Mouse (Mus musculus): ENCODE results near the gene Rgs13. TPM values are rescaled to one million over a fixed set of nuclear protein-coding genes. Genes with fewer than 3 reads are reported as not detected.

The Rgs13 gene
- polyA plus RNA-seq, 1 experiment = not detected

DNA sequence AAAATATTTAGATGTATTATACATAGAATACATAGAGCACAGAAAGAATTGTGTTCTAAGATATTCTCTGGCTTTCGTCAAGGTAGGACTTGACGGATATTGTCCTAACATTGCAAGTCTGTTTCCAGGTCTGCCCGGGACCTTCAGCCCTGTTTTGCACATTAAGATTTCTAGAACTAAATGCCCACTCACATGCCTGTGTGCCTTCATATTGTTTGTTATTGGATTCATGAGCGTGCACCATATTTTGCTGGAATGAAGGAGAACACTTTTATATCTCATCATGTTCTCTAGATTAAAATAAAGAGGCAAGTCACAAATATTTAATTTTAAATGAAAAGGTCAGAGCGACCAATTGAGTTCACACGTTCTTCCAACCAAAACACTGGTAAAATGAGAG, 2.4 kb downstream of the Rgs13 start:
- DNase-seq = no peak
- Histone ChIP-seq H3K4me3 (replicated peaks; ENCODE audit: insufficient read depth, low read depth, low read length) (no peak overlapping the region), H3K27me3 (ENCODE audit: control insufficient read depth, insufficient read depth, low read length) (no peaks in the 10 kb centered on the region), H3K27ac (ENCODE audit: insufficient read depth, low read length) (no peak overlapping the region), H3K4me1 (ENCODE audit: control insufficient read depth, insufficient read depth, low read length) (no peaks in the 10 kb centered on the region)
- no peak for TF ChIP-seq CTCF (IDR thresholded peaks at IDR 0.05; ENCODE audit: borderline replicate concordance, insufficient read depth, low read depth, low read length)
- TF ChIP-seq POLR2A (IDR thresholded peaks at IDR 0.05; ENCODE audit: borderline replicate concordance, insufficient read depth, low read length) = no peak
- WGBS = 96% methylated on average over 6 of the region's 6 CpGs

GRCm38 (mm10) chr1:144173568-144174036, 3.6 kb downstream of the Rgs13 start:
- WGBS = 92% methylated on average over 2 of the region's 2 CpGs
- no peak overlapping the region for H3K27ac ChIP-seq (ENCODE audit: insufficient read depth, low read length)
- no peak for TF ChIP-seq CTCF (IDR thresholded peaks at IDR 0.05; ENCODE audit: borderline replicate concordance, insufficient read depth, low read depth, low read length)
- TF ChIP-seq POLR2A (IDR thresholded peaks at IDR 0.05; ENCODE audit: borderline replicate concordance, insufficient read depth, low read length) = no peak
- H3K4me3 ChIP-seq (replicated peaks; ENCODE audit: insufficient read depth, low read depth, low read length) = no peak overlapping the region
- no peak for DNase-seq
- no peaks in the 10 kb centered on the region for H3K4me1 ChIP-seq (ENCODE audit: control insufficient read depth, insufficient read depth, low read length)
- H3K27me3 ChIP-seq (ENCODE audit: control insufficient read depth, insufficient read depth, low read length) = no peaks in the 10 kb centered on the region

DNA sequence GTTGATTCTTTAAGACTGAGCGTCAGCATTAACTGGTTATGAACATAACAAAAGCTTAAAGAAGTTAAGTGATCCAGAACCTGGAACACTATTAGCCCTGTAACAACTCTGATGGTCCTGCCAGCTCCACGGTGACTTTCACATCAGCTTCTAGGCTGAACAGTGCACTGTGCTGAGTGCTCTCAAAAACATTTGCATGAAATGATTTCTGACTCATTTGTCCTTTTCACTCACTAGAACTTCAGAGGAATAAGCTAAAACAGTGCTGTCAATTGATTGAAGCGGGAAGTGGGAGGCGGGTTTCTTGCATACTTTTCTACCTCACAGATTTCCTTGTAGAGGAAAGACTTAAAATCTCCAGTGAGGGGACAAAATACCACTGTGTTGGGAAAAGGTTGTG, 8.3 kb downstream of the Rgs13 start:
- Histone ChIP-seq H3K4me1 (ENCODE audit: control insufficient read depth, insufficient read depth, low read length) (no peaks in the 10 kb centered on the region), H3K27me3 (ENCODE audit: control insufficient read depth, insufficient read depth, low read length) (no peaks in the 10 kb centered on the region), H3K27ac (ENCODE audit: insufficient read depth, low read length) (no peak overlapping the region), H3K4me3 (replicated peaks; ENCODE audit: insufficient read depth, low read depth, low read length) (no peak overlapping the region)
- DNase-seq = no peak
- TF ChIP-seq CTCF (IDR thresholded peaks at IDR 0.05; ENCODE audit: borderline replicate concordance, insufficient read depth, low read depth, low read length) (no peak), POLR2A (IDR thresholded peaks at IDR 0.05; ENCODE audit: borderline replicate concordance, insufficient read depth, low read length) (no peak)
- 83% methylated on average over 4 of the region's 4 CpGs for WGBS

GRCm38 (mm10) chr1:144167761-144168160, 9.4 kb downstream of the Rgs13 start:
- Histone ChIP-seq H3K4me1 (ENCODE audit: control insufficient read depth, insufficient read depth, low read length) (no peaks in the 10 kb centered on the region), H3K4me3 (replicated peaks; ENCODE audit: insufficient read depth, low read depth, low read length) (no peak overlapping the region), H3K27me3 (ENCODE audit: control insufficient read depth, insufficient read depth, low read length) (no peaks in the 10 kb centered on the region), H3K27ac (ENCODE audit: insufficient read depth, low read length) (no peak overlapping the region)
- no peak for TF ChIP-seq CTCF (IDR thresholded peaks at IDR 0.05; ENCODE audit: borderline replicate concordance, insufficient read depth, low read depth, low read length)
- no peak for TF ChIP-seq POLR2A (IDR thresholded peaks at IDR 0.05; ENCODE audit: borderline replicate concordance, insufficient read depth, low read length)
- DNase-seq = no peak
- 83% methylated on average over 1 of the region's 1 CpGs for WGBS

DNA sequence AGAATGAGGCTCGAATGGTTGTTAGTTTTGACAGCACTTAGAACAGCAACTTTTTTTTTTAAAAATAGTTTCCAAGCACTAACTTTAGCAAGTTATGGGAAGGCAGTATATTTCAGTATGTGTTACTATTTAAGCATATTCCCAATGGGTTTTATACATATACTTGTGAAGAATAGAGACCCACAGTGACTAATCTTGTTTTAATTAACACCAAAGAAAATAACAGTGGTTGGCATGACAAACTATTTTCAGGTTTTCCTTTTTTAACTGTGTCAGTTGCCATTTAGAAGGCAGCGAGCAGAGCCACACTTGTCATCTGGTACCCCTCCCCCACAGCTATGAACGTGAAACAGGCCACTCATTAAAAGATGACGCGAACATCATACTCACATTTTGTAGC, 10.3 kb downstream of the Rgs13 start:
- Histone ChIP-seq H3K27me3 (ENCODE audit: control insufficient read depth, insufficient read depth, low read length) (no peaks in the 10 kb centered on the region), H3K27ac (ENCODE audit: insufficient read depth, low read length) (no peak overlapping the region), H3K4me3 (replicated peaks; ENCODE audit: insufficient read depth, low read depth, low read length) (no peak overlapping the region), H3K4me1 (ENCODE audit: control insufficient read depth, insufficient read depth, low read length) (no peaks in the 10 kb centered on the region)
- no peak for TF ChIP-seq POLR2A (IDR thresholded peaks at IDR 0.05; ENCODE audit: borderline replicate concordance, insufficient read depth, low read length)
- no peak for TF ChIP-seq CTCF (IDR thresholded peaks at IDR 0.05; ENCODE audit: borderline replicate concordance, insufficient read depth, low read depth, low read length)
- 73% methylated on average over 5 of the region's 5 CpGs for WGBS
- no peak for DNase-seq

- no peak overlapping the region for H3K27ac ChIP-seq (ENCODE audit: insufficient read depth, low read length)
- no peak for DNase-seq
- WGBS = 95% methylated on average over 2 of the region's 2 CpGs
- no peak for TF ChIP-seq POLR2A (IDR thresholded peaks at IDR 0.05; ENCODE audit: borderline replicate concordance, insufficient read depth, low read length)
- no peak for TF ChIP-seq CTCF (IDR thresholded peaks at IDR 0.05; ENCODE audit: borderline replicate concordance, insufficient read depth, low read depth, low read length)
- no peaks in the 10 kb centered on the region for H3K4me1 ChIP-seq (ENCODE audit: control insufficient read depth, insufficient read depth, low read length)
- H3K27me3 ChIP-seq (ENCODE audit: control insufficient read depth, insufficient read depth, low read length) = no peaks in the 10 kb centered on the region
- H3K4me3 ChIP-seq (replicated peaks; ENCODE audit: insufficient read depth, low read depth, low read length) = no peak overlapping the region
Observed at GRCm38 (mm10) chr1:144166275-144166674, 10.9 kb downstream of the Rgs13 start.

DNA sequence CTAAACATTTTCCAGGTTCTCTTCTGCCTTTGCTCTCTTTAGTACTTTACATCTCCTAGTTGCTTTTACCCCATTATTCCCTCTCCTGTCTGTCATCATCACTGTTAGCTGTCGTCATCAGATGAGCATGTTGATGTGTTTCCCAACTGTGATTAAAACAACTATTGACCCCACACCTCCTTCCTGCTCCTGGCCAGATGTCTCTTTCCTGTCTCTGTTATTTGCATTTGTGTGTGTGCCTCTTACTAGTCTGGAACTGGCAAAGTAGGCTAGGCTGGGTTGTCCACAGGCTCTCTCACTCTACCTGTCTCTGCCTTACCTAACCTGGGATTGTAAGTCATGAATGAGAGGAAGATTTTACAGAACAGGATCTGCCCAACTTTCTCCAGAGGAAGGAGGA, 24.6 kb downstream of the Rgs13 start:
- WGBS = 46% methylated on average over 1 of the region's 1 CpGs
- Histone ChIP-seq H3K27ac (ENCODE audit: insufficient read depth, low read length) (no peak overlapping the region), H3K4me1 (ENCODE audit: control insufficient read depth, insufficient read depth, low read length) (no peaks in the 10 kb centered on the region), H3K4me3 (replicated peaks; ENCODE audit: insufficient read depth, low read depth, low read length) (no peak overlapping the region), H3K27me3 (ENCODE audit: control insufficient read depth, insufficient read depth, low read length) (no peaks in the 10 kb centered on the region)
- TF ChIP-seq POLR2A (IDR thresholded peaks at IDR 0.05; ENCODE audit: borderline replicate concordance, insufficient read depth, low read length) (no peak), CTCF (IDR thresholded peaks at IDR 0.05; ENCODE audit: borderline replicate concordance, insufficient read depth, low read depth, low read length) (no peak)
- no peak for DNase-seq

GRCm38 (mm10) chr1:144152184-144152525, 25.0 kb downstream of the Rgs13 start:
- Histone ChIP-seq H3K4me3 (replicated peaks; ENCODE audit: insufficient read depth, low read depth, low read length) (no peak overlapping the region), H3K27ac (ENCODE audit: insufficient read depth, low read length) (no peak overlapping the region), H3K27me3 (ENCODE audit: control insufficient read depth, insufficient read depth, low read length) (no peaks in the 10 kb centered on the region), H3K4me1 (ENCODE audit: control insufficient read depth, insufficient read depth, low read length) (no peaks in the 10 kb centered on the region)
- DNase-seq = no peak
- TF ChIP-seq CTCF (IDR thresholded peaks at IDR 0.05; ENCODE audit: borderline replicate concordance, insufficient read depth, low read depth, low read length) = no peak
- TF ChIP-seq POLR2A (IDR thresholded peaks at IDR 0.05; ENCODE audit: borderline replicate concordance, insufficient read depth, low read length) = no peak
- WGBS = 82% methylated on average over 1 of the region's 1 CpGs
